Mouse (Mus musculus): ENCODE measurements around the gene Slc46a2. TPM values are rescaled to one million over a fixed set of nuclear protein-coding genes. Genes with fewer than 3 reads are reported as not detected.
A peak's percentile ranks its signal among the peaks of the same experiment; 100 is the strongest.

Slc46a2 gene
- polyA plus RNA-seq, 1 experiment from 2014 or later = 0.09 TPM

- no peaks in the 10 kb centered on the region for H3K27me3 ChIP-seq (replicated peaks; ENCODE audit: control insufficient read depth, insufficient read depth, low read length)
- no peak overlapping the region for H3K9ac ChIP-seq (ENCODE audit: low read length)
- H3K9me3 ChIP-seq (ENCODE audit: control insufficient read depth, low read length) = no peaks in the 10 kb centered on the region
- peak; percentile 47; the same call in 1 of the 2 replicates for ATAC-seq (replicated peaks; ENCODE audit: low FRiP score, low TSS enrichment, low read depth)
- no peak overlapping the region for H3K4me3 ChIP-seq (ENCODE audit: low read depth, low read length)
- no peaks in the 10 kb centered on the region for H3K4me1 ChIP-seq (replicated peaks; ENCODE audit: control insufficient read depth, insufficient read depth, low read length)
- H3K4me2 ChIP-seq (ENCODE audit: low read length) = no peak overlapping the region
- WGBS = 64% methylated on average over 6 of the region's 6 CpGs
- no peak overlapping the region for H3K27ac ChIP-seq (ENCODE audit: low read depth)
- no peak for DNase-seq (ENCODE audit: low spot score)
- peaks cover 30% of the 10 kb centered on the region for H3K36me3 ChIP-seq (ENCODE audit: control insufficient read depth, insufficient read depth, low read length)
Observed at GRCm38 (mm10) chr4:59884136-59884696, 30.6 kb downstream of the Slc46a2 start.

- Histone ChIP-seq H3K4me1 (replicated peaks; ENCODE audit: control insufficient read depth, insufficient read depth, low read length) (no peaks in the 10 kb centered on the region), H3K9me3 (ENCODE audit: control insufficient read depth, low read length) (no peaks in the 10 kb centered on the region), H3K27ac (ENCODE audit: low read depth) (no peak overlapping the region), H3K27me3 (replicated peaks; ENCODE audit: control insufficient read depth, insufficient read depth, low read length) (no peaks in the 10 kb centered on the region), H3K4me3 (ENCODE audit: low read depth, low read length) (no peak overlapping the region), H3K4me2 (ENCODE audit: low read length) (no peak overlapping the region), H3K36me3 (ENCODE audit: control insufficient read depth, insufficient read depth, low read length) (peaks cover 28% of the 10 kb centered on the region), H3K9ac (ENCODE audit: low read length) (no peak overlapping the region)
- 81% methylated on average over 2 of the region's 2 CpGs for WGBS
- ATAC-seq (replicated peaks; ENCODE audit: low FRiP score, low TSS enrichment, low read depth) (no peak), DNase-seq (ENCODE audit: low spot score) (no peak)
Observed at GRCm38 (mm10) chr4:59881210-59881609, 33.6 kb downstream of the Slc46a2 start.

GRCm38 (mm10) chr4:59880725-59881124, 34.1 kb downstream of the Slc46a2 start:
- no peak for ATAC-seq (replicated peaks; ENCODE audit: low FRiP score, low TSS enrichment, low read depth)
- peaks cover 24% of the 10 kb centered on the region for H3K36me3 ChIP-seq (ENCODE audit: control insufficient read depth, insufficient read depth, low read length)
- no peaks in the 10 kb centered on the region for H3K27me3 ChIP-seq (replicated peaks; ENCODE audit: control insufficient read depth, insufficient read depth, low read length)
- H3K4me1 ChIP-seq (replicated peaks; ENCODE audit: control insufficient read depth, insufficient read depth, low read length) = no peaks in the 10 kb centered on the region
- H3K9me3 ChIP-seq (ENCODE audit: control insufficient read depth, low read length) = no peaks in the 10 kb centered on the region
- H3K4me2 ChIP-seq (ENCODE audit: low read length) = no peak overlapping the region
- H3K4me3 ChIP-seq (ENCODE audit: low read depth, low read length) = no peak overlapping the region
- DNase-seq (ENCODE audit: low spot score) = no peak
- no peak overlapping the region for H3K9ac ChIP-seq (ENCODE audit: low read length)
- H3K27ac ChIP-seq (ENCODE audit: low read depth) = no peak overlapping the region
- WGBS = 92% methylated on average over 5 of the region's 5 CpGs

- 89% methylated on average over 3 of the region's 3 CpGs for WGBS
Observed at GRCm38 (mm10) chr4:59879444-59879843, 35.4 kb downstream of the Slc46a2 start.

GRCm38 (mm10) chr4:59878595-59878994, 36.3 kb downstream of the Slc46a2 start:
- ATAC-seq (replicated peaks; ENCODE audit: low FRiP score, low TSS enrichment, low read depth) (no peak), DNase-seq (ENCODE audit: low spot score) (no peak)
- Histone ChIP-seq H3K27me3 (replicated peaks; ENCODE audit: control insufficient read depth, insufficient read depth, low read length) (no peaks in the 10 kb centered on the region), H3K9ac (ENCODE audit: low read length) (no peak overlapping the region), H3K4me2 (ENCODE audit: low read length) (no peak overlapping the region), H3K4me1 (replicated peaks; ENCODE audit: control insufficient read depth, insufficient read depth, low read length) (no peaks in the 10 kb centered on the region), H3K9me3 (ENCODE audit: control insufficient read depth, low read length) (no peaks in the 10 kb centered on the region), H3K36me3 (ENCODE audit: control insufficient read depth, insufficient read depth, low read length) (peaks cover 15% of the 10 kb centered on the region), H3K4me3 (ENCODE audit: low read depth, low read length) (no peak overlapping the region), H3K27ac (ENCODE audit: low read depth) (no peak overlapping the region)
- 88% methylated on average over 8 of the region's 8 CpGs for WGBS

More at GRCm38 (mm10) chr4:59879444-59879843, 35.4 kb downstream of the Slc46a2 start:
- Histone ChIP-seq H3K4me2 (ENCODE audit: low read length) (no peak overlapping the region), H3K27me3 (replicated peaks; ENCODE audit: control insufficient read depth, insufficient read depth, low read length) (no peaks in the 10 kb centered on the region), H3K4me1 (replicated peaks; ENCODE audit: control insufficient read depth, insufficient read depth, low read length) (no peaks in the 10 kb centered on the region), H3K9me3 (ENCODE audit: control insufficient read depth, low read length) (no peaks in the 10 kb centered on the region), H3K27ac (ENCODE audit: low read depth) (no peak overlapping the region), H3K4me3 (ENCODE audit: low read depth, low read length) (no peak overlapping the region), H3K36me3 (ENCODE audit: control insufficient read depth, insufficient read depth, low read length) (peaks cover 15% of the 10 kb centered on the region), H3K9ac (ENCODE audit: low read length) (no peak overlapping the region)
- no peak for DNase-seq (ENCODE audit: low spot score)
- no peak for ATAC-seq (replicated peaks; ENCODE audit: low FRiP score, low TSS enrichment, low read depth)

GRCm38 (mm10) chr4:59877025-59877424, 37.8 kb downstream of the Slc46a2 start:
- no peaks in the 10 kb centered on the region for H3K27me3 ChIP-seq (replicated peaks; ENCODE audit: control insufficient read depth, insufficient read depth, low read length)
- peaks cover 15% of the 10 kb centered on the region for H3K36me3 ChIP-seq (ENCODE audit: control insufficient read depth, insufficient read depth, low read length)
- H3K4me2 ChIP-seq (ENCODE audit: low read length) = no peak overlapping the region
- no peak for DNase-seq (ENCODE audit: low spot score)
- no peak overlapping the region for H3K27ac ChIP-seq (ENCODE audit: low read depth)
- H3K9ac ChIP-seq (ENCODE audit: low read length) = no peak overlapping the region
- no peak for ATAC-seq (replicated peaks; ENCODE audit: low FRiP score, low TSS enrichment, low read depth)
- no peaks in the 10 kb centered on the region for H3K9me3 ChIP-seq (ENCODE audit: control insufficient read depth, low read length)
- 75% methylated on average over 2 of the region's 2 CpGs for WGBS
- no peaks in the 10 kb centered on the region for H3K4me1 ChIP-seq (replicated peaks; ENCODE audit: control insufficient read depth, insufficient read depth, low read length)
- H3K4me3 ChIP-seq (ENCODE audit: low read depth, low read length) = no peak overlapping the region

- Histone ChIP-seq H3K4me2 (ENCODE audit: low read length) (no peak overlapping the region), H3K4me1 (replicated peaks; ENCODE audit: control insufficient read depth, insufficient read depth, low read length) (no peaks in the 10 kb centered on the region), H3K36me3 (ENCODE audit: control insufficient read depth, insufficient read depth, low read length) (peaks cover 15% of the 10 kb centered on the region), H3K27me3 (replicated peaks; ENCODE audit: control insufficient read depth, insufficient read depth, low read length) (no peaks in the 10 kb centered on the region), H3K9ac (ENCODE audit: low read length) (no peak overlapping the region), H3K9me3 (ENCODE audit: control insufficient read depth, low read length) (no peaks in the 10 kb centered on the region), H3K4me3 (ENCODE audit: low read depth, low read length) (no peak overlapping the region), H3K27ac (ENCODE audit: low read depth) (no peak overlapping the region)
- ATAC-seq (replicated peaks; ENCODE audit: low FRiP score, low TSS enrichment, low read depth) (no peak), DNase-seq (ENCODE audit: low spot score) (no peak)
- WGBS = 82% methylated on average over 6 of the region's 6 CpGs
Observed at GRCm38 (mm10) chr4:59876570-59876969, 38.3 kb downstream of the Slc46a2 start.

- no peaks in the 10 kb centered on the region for H3K27me3 ChIP-seq (replicated peaks; ENCODE audit: control insufficient read depth, insufficient read depth, low read length)
- no peaks in the 10 kb centered on the region for H3K36me3 ChIP-seq (ENCODE audit: control insufficient read depth, insufficient read depth, low read length)
- no peak overlapping the region for H3K27ac ChIP-seq (ENCODE audit: low read depth)
- no peak overlapping the region for H3K9ac ChIP-seq (ENCODE audit: low read length)
- no peaks in the 10 kb centered on the region for H3K9me3 ChIP-seq (ENCODE audit: control insufficient read depth, low read length)
- H3K4me2 ChIP-seq (ENCODE audit: low read length) = no peak overlapping the region
- 57% methylated on average over 5 of the region's 5 CpGs for WGBS
- DNase-seq (ENCODE audit: low spot score) = no peak
- no peak for ATAC-seq (replicated peaks; ENCODE audit: low FRiP score, low TSS enrichment, low read depth)
- H3K4me1 ChIP-seq (replicated peaks; ENCODE audit: control insufficient read depth, insufficient read depth, low read length) = no peaks in the 10 kb centered on the region
- H3K4me3 ChIP-seq (ENCODE audit: low read depth, low read length) = no peak overlapping the region
Observed at GRCm38 (mm10) chr4:59873830-59874229, 41.0 kb downstream of the Slc46a2 start.

GRCm38 (mm10) chr4:59873240-59873639, 41.6 kb downstream of the Slc46a2 start:
- DNase-seq (ENCODE audit: low spot score) (no peak), ATAC-seq (replicated peaks; ENCODE audit: low FRiP score, low TSS enrichment, low read depth) (no peak)
- H3K9me3 ChIP-seq (ENCODE audit: control insufficient read depth, low read length) = no peaks in the 10 kb centered on the region
- no peaks in the 10 kb centered on the region for H3K27me3 ChIP-seq (replicated peaks; ENCODE audit: control insufficient read depth, insufficient read depth, low read length)
- no peaks in the 10 kb centered on the region for H3K4me1 ChIP-seq (replicated peaks; ENCODE audit: control insufficient read depth, insufficient read depth, low read length)
- WGBS = 68% methylated on average over 6 of the region's 6 CpGs
- H3K9ac ChIP-seq (ENCODE audit: low read length) = no peak overlapping the region
- H3K4me3 ChIP-seq (ENCODE audit: low read depth, low read length) = no peak overlapping the region
- no peak overlapping the region for H3K4me2 ChIP-seq (ENCODE audit: low read length)
- no peak overlapping the region for H3K27ac ChIP-seq (ENCODE audit: low read depth)
- H3K36me3 ChIP-seq (ENCODE audit: control insufficient read depth, insufficient read depth, low read length) = no peaks in the 10 kb centered on the region

All from intestine, embryonic 14.5 days (tissue).